Mouse (Mus musculus) heart, adult 2 months (tissue): ENCODE data around the gene Hhex. TPM values are rescaled to one million over a fixed set of nuclear protein-coding genes. Genes with fewer than 3 reads are reported as not detected.

Source experiments
- DNase-seq, 2 experiments: peaks; one replicate each; pipeline ENCODE4 v3.0.0; 2021
- H3K27ac ChIP-seq: fragments of 200-600 bp; 2 replicates; pipeline ENCODE4 v1.8.1; 2022
- H3K27me3 ChIP-seq: fragments of 200-500 bp; 2 replicates; pipeline ENCODE4 v1.6.1; 2012; ENCODE audit warnings: mild to moderate bottlenecking, low read length, inconsistent platforms, mixed read lengths; ENCODE audit not compliant: control insufficient read depth, insufficient read depth
- H3K36me3 ChIP-seq: fragments of 200-500 bp; 2 replicates; pipeline ENCODE4 v1.6.1; 2012; ENCODE audit warnings: low read length, inconsistent platforms; ENCODE audit not compliant: control insufficient read depth, insufficient read depth
- H3K4me1 ChIP-seq: fragments of 200-500 bp; 2 replicates; pipeline ENCODE4 v1.6.1; 2011; ENCODE audit warnings: low read length; ENCODE audit not compliant: control insufficient read depth, insufficient read depth
- H3K4me3 ChIP-seq: fragments of 200-600 bp; 2 replicates; pipeline ENCODE4 v1.8.1; 2022
- H3K79me2 ChIP-seq: fragments of 200-500 bp; replicated peaks from 2 replicates; pipeline ENCODE4 v1.6.1; 2012; ENCODE audit warnings: mild to moderate bottlenecking, inconsistent platforms, low read length, moderate library complexity, mixed read lengths; ENCODE audit not compliant: control insufficient read depth, insufficient read depth
- H3K9ac ChIP-seq: fragments of 200-500 bp; 2 replicates; pipeline ENCODE4 v1.6.1; 2012; ENCODE audit warnings: low read depth, mild to moderate bottlenecking, control low read depth, inconsistent platforms, low read length, mixed read lengths
- CTCF ChIP-seq: fragments of 200-600 bp; IDR thresholded peaks from 2 replicates; pipeline ENCODE4 v1.8.1; 2022; ENCODE audit warnings: antibody characterized with exemption, mild to moderate bottlenecking, moderate library complexity
- EP300 ChIP-seq: fragments of 200-500 bp; IDR thresholded peaks from 2 replicates; pipeline ENCODE4 v1.6.1; 2011; ENCODE audit warnings: low read depth, low read length, control low read depth; ENCODE audit not compliant: insufficient read depth
- POLR2A ChIP-seq: fragments of 200-500 bp; IDR thresholded peaks from 2 replicates; pipeline ENCODE4 v1.6.1; 2011; ENCODE audit warnings: mild to moderate bottlenecking, low read depth, low read length, control low read depth; ENCODE audit not compliant: insufficient read depth
- WGBS: fragments of 180-500 bp; shearing (Covaris S2); methylation state at CpG from one replicate; pipeline ENCODE4 v1.1.7; 2018; 5-methylcytosine and 5-hydroxymethylcytosine counted together
- intact Hi-C: fragments of 180-260 bp; cut with DNase I; formaldehyde crosslinking; loops from one replicate; pipeline ENCODE4 v1.15.1; 2025
- long read RNA-seq: library from polyadenylated mRNA; stranded (forward); transcript quantifications from one replicate; pipeline ENCODE4 v2.0.0, GENCODE M21; 2021
- polyA plus RNA-seq: library from polyadenylated mRNA; depleted of rRNA; stranded (reverse); fragments of >200 nt; gene quantifications from 2 replicates; pipeline ENCODE4 v1.2.3, GENCODE M21; 2012; rRNA removed
- total RNA-seq, 2 experiments: library from RNA; stranded (reverse); gene quantifications; 2 replicates each; pipeline ENCODE4 v1.2.3; 2021

Hhex gene
- total RNA-seq, result 1 to 10 TPM; 2.2 to 4.2 TPM
- 2.0 and 2.3 TPM in 2 replicates for polyA plus RNA-seq
- long read RNA-seq, partial matches to known transcripts, result 1 of 2 reads
- long read RNA-seq, other reads (novel, unspliced or antisense), result 0 of 2 reads

GRCm38 (mm10) chr19:37434263-37434951 is at the start of gene Hhex:
TSS of gene Hhex (plus strand) at chr19:37434810.
- H3K36me3 ChIP-seq, result no peaks in the 10 kb centered on the region
- H3K4me3 ChIP-seq, result peak within 1 kb of the TSS; percentile 45
- peaks cover 8% of the 10 kb centered on the region for H3K27me3 ChIP-seq
- TF ChIP-seq CTCF (peak; percentile 23; the same call in 1 of the 2 replicates), POLR2A (peak; percentile 68), EP300 (no peak)
- under 1% methylated on average over 74 of the region's 79 CpGs for WGBS
- intact Hi-C loops, result no loop called here
- peak; percentile 87 to 91 for DNase-seq
- H3K9ac ChIP-seq, result peak within 1 kb of the TSS; percentile 91
- H3K4me1 ChIP-seq, result no peaks in the 10 kb centered on the region; the same call in 1 of the 2 replicates
- H3K27ac ChIP-seq, result peak within 1 kb of the TSS; percentile 86
- H3K79me2 ChIP-seq, result no peaks in the 10 kb centered on the region

GRCm38 (mm10) chr19:37386126-37386525 is 48.5 kb upstream of the Hhex start:
- Histone ChIP-seq H3K4me1 (no peaks in the 10 kb centered on the region), H3K9ac (no peak overlapping the region), H3K36me3 (no peaks in the 10 kb centered on the region), H3K27me3 (no peaks in the 10 kb centered on the region), H3K27ac (no peak overlapping the region), H3K4me3 (no peak overlapping the region), H3K79me2 (peaks cover 2% of the 10 kb centered on the region; the same call in 1 of the 2 replicates)
- 76% methylated on average over 3 of the region's 3 CpGs for WGBS
- DNase-seq, result no peak
- intact Hi-C loops, result no loop called here
- no peak for TF ChIP-seq POLR2A
- TF ChIP-seq EP300, result no peak
- no peak for TF ChIP-seq CTCF

GRCm38 (mm10) chr19:37391869-37392268 is 42.7 kb upstream of the Hhex start:
- H3K9ac ChIP-seq, result no peak overlapping the region
- H3K36me3 ChIP-seq, result no peaks in the 10 kb centered on the region
- no peaks in the 10 kb centered on the region for H3K4me1 ChIP-seq
- TF ChIP-seq CTCF, result no peak
- no peak for TF ChIP-seq POLR2A
- no peak for TF ChIP-seq EP300
- intact Hi-C loops, result no loop called here
- H3K27ac ChIP-seq, result no peak overlapping the region
- WGBS, result 89% methylated on average over 3 of the region's 3 CpGs
- H3K27me3 ChIP-seq, result no peaks in the 10 kb centered on the region
- no peak overlapping the region for H3K4me3 ChIP-seq
- H3K79me2 ChIP-seq, result no peaks in the 10 kb centered on the region
- no peak for DNase-seq

GRCm38 (mm10) chr19:37396279-37396678 is 38.3 kb upstream of the Hhex start:
- Histone ChIP-seq H3K27ac (no peak overlapping the region), H3K27me3 (no peaks in the 10 kb centered on the region), H3K79me2 (no peaks in the 10 kb centered on the region), H3K4me1 (no peaks in the 10 kb centered on the region), H3K36me3 (no peaks in the 10 kb centered on the region), H3K4me3 (no peak overlapping the region), H3K9ac (no peak overlapping the region)
- DNase-seq, result no peak
- intact Hi-C loops, result no loop called here
- TF ChIP-seq POLR2A (no peak), EP300 (no peak), CTCF (no peak)
- WGBS, result 94% methylated on average over 3 of the region's 3 CpGs

- intact Hi-C loops, result no loop called here
- H3K27ac ChIP-seq, result no peak overlapping the region
- TF ChIP-seq POLR2A (no peak), CTCF (no peak), EP300 (no peak)
- 89% methylated on average over 6 of the region's 6 CpGs for WGBS
- H3K9ac ChIP-seq, result no peak overlapping the region
- no peaks in the 10 kb centered on the region for H3K79me2 ChIP-seq
- no peak overlapping the region for H3K4me3 ChIP-seq
- no peaks in the 10 kb centered on the region for H3K27me3 ChIP-seq
- H3K36me3 ChIP-seq, result no peaks in the 10 kb centered on the region
- no peaks in the 10 kb centered on the region for H3K4me1 ChIP-seq
- no peak for DNase-seq
These were observed 33.7 kb upstream of the Hhex start for GRCm38 (mm10) chr19:37400936-37401335.

DNA sequence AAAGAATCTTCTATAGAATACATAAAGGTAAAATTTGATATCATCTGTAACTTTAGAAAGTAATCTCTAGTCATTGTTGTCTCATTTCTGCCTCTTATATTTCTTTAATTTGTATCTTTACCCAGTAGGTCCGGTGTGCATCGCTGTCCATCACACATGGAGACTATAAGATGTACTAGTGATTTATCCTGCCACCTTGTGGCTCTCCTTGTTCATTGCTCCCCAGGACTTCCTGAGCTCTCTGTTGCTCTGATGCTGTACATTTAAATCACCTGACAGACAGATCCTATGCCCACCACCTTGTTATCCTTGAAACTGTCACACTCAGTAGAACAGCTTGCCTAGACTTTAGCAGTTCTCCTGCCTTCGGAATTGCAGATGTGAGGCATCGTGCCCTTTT is 16.3 kb upstream of the Hhex start:
- no peaks in the 10 kb centered on the region for H3K36me3 ChIP-seq
- H3K9ac ChIP-seq, result no peak overlapping the region
- no peak overlapping the region for H3K4me3 ChIP-seq
- H3K79me2 ChIP-seq, result no peaks in the 10 kb centered on the region
- H3K4me1 ChIP-seq, result no peaks in the 10 kb centered on the region
- no peak for TF ChIP-seq POLR2A
- peak; percentile 79 for TF ChIP-seq CTCF
- TF ChIP-seq EP300, result no peak
- H3K27ac ChIP-seq, result no peak overlapping the region
- 67% methylated on average over 4 of the region's 4 CpGs for WGBS
- H3K27me3 ChIP-seq, result no peaks in the 10 kb centered on the region
- peak in 1 of 2 experiments; percentile 16 for DNase-seq
- intact Hi-C loops, result no loop called here
